Mouse (Mus musculus): ENCODE results near the gene Trim54. TPM values are rescaled to one million over a fixed set of nuclear protein-coding genes. Genes with fewer than 3 reads are reported as not detected.

The Trim54 gene
- polyA plus RNA-seq, 1 experiment from 2014 or later = not detected

DNA sequence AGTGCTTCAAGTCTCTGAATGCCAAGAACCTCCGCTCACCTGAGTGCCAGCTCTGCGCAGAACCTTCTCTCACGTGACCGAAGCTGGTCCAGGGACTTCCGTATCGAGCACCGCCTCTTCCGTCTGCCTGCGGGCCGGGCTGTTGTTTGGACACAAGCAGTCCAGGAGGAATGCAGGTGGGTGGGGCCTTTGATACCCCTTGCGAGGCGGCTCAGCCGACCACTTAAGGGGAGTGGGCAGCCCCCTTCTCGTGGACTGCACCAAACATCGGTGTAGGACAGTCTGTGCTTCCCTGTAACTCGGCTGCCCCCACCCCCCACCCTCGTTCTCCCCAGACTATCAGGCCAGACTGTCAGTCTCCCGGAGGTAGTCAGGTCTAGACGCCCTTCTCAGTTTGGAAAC is 37.6 kb downstream of the Trim54 start, which contains the start of gene Mpv17:
TSS of gene Mpv17 (minus strand) at position 100 of the 402 bp plus-strand sequence.
- Histone ChIP-seq H3K36me3 (replicated peaks) (peaks cover 36% of the 10 kb centered on the region), H3K4me2 (peak within 1 kb of the TSS; percentile 80), H3K27ac (peak within 1 kb of the TSS; percentile 76), H3K4me3 (replicated peaks) (peak within 1 kb of the TSS; percentile 65), H3K9ac (peak within 1 kb of the TSS; percentile 68), H3K9me3 (no peaks in the 10 kb centered on the region), H3K27me3 (no peaks in the 10 kb centered on the region), H3K4me1 (peaks cover 14% of the 10 kb centered on the region)
- peak; percentile 95 for ATAC-seq (ENCODE audit: low FRiP score)
- under 1% methylated on average over 19 of the region's 19 CpGs for WGBS

DNA sequence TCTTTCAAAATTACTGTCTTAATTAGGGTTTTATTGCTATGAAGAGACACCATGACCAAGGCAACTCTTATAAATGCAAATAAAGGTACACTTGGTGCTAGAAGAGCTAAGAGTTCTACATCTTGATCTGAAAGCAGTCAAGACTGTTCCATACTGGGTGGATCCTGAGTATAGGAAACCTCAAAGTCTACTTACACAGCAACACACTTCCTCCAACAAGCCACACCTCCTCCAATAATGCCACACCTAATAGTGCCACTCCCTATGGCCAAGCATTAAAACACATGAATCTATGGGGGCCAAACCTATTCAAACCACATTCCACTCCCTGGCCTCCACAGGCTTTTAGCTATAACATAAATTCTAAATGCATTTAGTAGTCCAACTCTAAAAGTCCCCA is 46.0 kb downstream of the Trim54 start:
- no peak overlapping the region for H3K4me3 ChIP-seq (replicated peaks)
- no peak overlapping the region for H3K27ac ChIP-seq
- no peak for ATAC-seq (ENCODE audit: low FRiP score)
- H3K4me2 ChIP-seq = no peak overlapping the region
- H3K4me1 ChIP-seq = no peaks in the 10 kb centered on the region
- no peaks in the 10 kb centered on the region for H3K27me3 ChIP-seq
- H3K9ac ChIP-seq = no peak overlapping the region
- no peaks in the 10 kb centered on the region for H3K9me3 ChIP-seq
- H3K36me3 ChIP-seq (replicated peaks) = peaks cover 95% of the 10 kb centered on the region

DNA sequence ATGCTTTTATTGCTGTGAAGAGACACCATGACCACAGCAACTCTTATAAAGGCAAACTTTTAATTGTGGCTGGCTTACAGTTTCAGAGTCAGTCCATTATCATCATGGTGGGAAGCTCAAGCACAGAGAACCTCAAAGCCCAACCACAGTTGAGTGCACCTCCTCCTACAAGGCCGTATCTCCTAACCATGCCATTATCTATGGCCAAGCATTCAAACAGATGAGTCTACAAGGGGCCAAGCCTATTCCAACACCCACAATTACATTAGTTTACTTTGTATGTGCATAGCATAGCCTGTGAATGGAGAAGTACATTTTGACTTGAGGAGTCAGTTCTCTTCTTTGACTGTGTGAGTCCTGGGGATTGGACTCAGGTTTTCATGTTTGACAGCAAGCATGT is 48.4 kb downstream of the Trim54 start:
- Histone ChIP-seq H3K4me1 (no peaks in the 10 kb centered on the region), H3K4me2 (no peak overlapping the region), H3K9me3 (no peaks in the 10 kb centered on the region), H3K27ac (no peak overlapping the region), H3K27me3 (no peaks in the 10 kb centered on the region), H3K9ac (no peak overlapping the region), H3K4me3 (replicated peaks) (no peak overlapping the region), H3K36me3 (replicated peaks) (peaks cover 95% of the 10 kb centered on the region)
- ATAC-seq (ENCODE audit: low FRiP score) = no peak
- WGBS = 97% methylated on average over 1 of the region's 1 CpGs

DNA sequence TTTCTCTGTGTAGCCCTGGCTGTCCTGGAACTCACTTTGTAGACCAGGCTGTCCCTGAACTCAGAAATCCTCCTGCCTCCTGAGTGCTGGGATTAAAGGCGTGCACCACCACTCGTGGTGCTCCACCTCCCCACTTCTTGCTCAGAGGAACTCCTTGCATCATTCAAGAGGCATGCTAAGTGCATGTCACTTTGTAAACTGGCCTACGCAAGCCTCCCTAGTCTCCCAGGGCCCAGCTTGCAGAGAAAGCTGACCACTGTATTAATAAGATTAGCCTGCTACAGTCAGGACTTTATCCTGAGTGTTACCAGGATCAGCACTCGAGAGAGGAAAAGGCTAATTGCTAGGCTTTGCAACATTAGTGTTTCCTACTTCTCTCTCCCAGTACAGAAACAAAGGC is 52.1 kb downstream of the Trim54 start:
- Histone ChIP-seq H3K36me3 (replicated peaks) (peaks cover 93% of the 10 kb centered on the region), H3K27me3 (no peaks in the 10 kb centered on the region), H3K4me3 (replicated peaks) (no peak overlapping the region), H3K9ac (no peak overlapping the region), H3K4me2 (no peak overlapping the region), H3K27ac (no peak overlapping the region), H3K4me1 (no peaks in the 10 kb centered on the region), H3K9me3 (no peaks in the 10 kb centered on the region)
- 91% methylated on average over 4 of the region's 4 CpGs for WGBS
- ATAC-seq (ENCODE audit: low FRiP score) = no peak

DNA sequence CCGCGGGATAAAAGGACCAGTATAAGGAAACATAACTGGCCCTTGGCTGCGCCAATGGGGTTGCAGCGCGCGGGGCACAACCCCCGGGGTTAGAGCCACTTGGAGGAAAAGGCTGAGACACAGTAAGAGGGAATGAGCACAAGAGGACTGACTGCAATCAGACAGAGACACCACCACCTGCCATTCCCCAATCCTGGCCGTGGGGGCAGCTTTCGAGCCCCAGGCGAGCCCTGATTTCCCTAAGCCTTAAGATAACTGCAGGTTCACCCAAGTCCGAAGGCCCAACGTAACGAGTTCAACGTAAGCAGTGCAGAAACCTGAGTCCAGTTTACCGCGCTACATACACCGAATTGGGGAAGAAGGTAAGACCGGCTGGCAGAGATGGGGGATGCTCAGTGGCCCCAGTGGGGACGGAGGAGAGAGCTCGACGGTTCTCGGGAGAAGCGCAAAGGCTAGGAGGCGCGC is 62.8 kb downstream of the Trim54 start:
- WGBS = 0% methylated on average over 25 of the region's 25 CpGs
- peaks cover 11% of the 10 kb centered on the region for H3K36me3 ChIP-seq (replicated peaks)
- H3K27ac ChIP-seq = peak overlapping the region; percentile 99
- H3K27me3 ChIP-seq = no peaks in the 10 kb centered on the region
- ATAC-seq (ENCODE audit: low FRiP score) = peak; percentile 74
- peak overlapping the region; percentile 82 for H3K4me2 ChIP-seq
- H3K9ac ChIP-seq = peak overlapping the region; percentile 71
- peak overlapping the region; percentile 84 for H3K4me3 ChIP-seq (replicated peaks)
- H3K9me3 ChIP-seq = no peaks in the 10 kb centered on the region
- H3K4me1 ChIP-seq = peaks cover 20% of the 10 kb centered on the region

DNA sequence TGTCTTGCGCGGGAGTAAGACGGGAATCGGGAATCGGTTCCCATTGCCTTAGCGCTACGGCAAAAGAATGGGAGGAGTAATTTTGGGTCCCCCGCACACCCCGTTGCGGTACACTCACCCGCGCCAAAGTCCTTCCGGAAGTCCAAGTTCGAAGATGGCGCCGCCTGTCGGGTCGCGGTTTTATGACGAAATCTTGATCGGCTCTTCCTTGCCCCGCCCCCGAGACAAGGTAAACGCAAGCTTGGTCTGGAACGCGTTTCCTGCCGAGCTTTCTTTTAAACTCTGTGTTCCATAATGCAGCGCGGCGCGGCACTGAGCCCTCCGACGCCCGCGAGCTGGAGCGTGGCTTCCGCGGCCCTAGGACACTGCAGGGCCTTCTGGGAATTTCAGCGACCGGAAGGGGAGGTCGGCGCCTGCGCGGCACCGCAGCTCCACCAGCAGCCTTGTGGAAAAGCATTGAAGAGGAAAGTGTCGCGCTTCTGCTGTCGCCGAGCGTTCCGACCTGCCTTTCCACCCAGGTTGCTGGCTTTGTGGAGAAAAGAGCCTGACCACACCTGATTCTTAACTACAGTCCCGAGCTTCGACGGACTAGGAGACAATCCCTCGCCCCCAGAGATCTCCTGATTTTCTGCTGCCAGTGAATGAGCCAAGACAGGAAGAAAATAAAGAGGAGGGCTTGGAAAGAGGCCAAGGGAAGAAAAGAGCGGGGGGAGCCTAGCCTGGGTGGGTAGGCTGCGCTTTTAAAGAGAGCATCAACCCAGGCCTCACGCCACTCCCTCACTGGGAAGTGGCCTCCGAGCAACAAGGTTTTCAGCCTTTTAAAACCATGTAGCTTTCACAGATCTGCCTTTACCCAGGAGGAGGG is 63.5 kb downstream of the Trim54 start, which contains the start of the genes Gm29609 and Gtf3c2:
TSS of gene Gm29609 (minus strand) at position 146 of the 865 bp plus-strand sequence.
TSS of gene Gtf3c2 (minus strand) at position 379 of the 865 bp plus-strand sequence.
- Histone ChIP-seq H3K9ac (peak within 1 kb of the TSS; percentile 71), H3K4me3 (replicated peaks) (peak within 1 kb of the TSS; percentile 84), H3K36me3 (replicated peaks) (peaks cover 6% of the 10 kb centered on the region; the same call in 1 of the 2 replicates), H3K4me2 (peak within 1 kb of the TSS; percentile 82), H3K27ac (peak within 1 kb of the TSS; percentile 99), H3K9me3 (no peaks in the 10 kb centered on the region), H3K4me1 (peaks cover 20% of the 10 kb centered on the region), H3K27me3 (no peaks in the 10 kb centered on the region)
- peak; percentile 98 for ATAC-seq (ENCODE audit: low FRiP score)
- WGBS = under 1% methylated on average over 59 of the region's 59 CpGs

DNA sequence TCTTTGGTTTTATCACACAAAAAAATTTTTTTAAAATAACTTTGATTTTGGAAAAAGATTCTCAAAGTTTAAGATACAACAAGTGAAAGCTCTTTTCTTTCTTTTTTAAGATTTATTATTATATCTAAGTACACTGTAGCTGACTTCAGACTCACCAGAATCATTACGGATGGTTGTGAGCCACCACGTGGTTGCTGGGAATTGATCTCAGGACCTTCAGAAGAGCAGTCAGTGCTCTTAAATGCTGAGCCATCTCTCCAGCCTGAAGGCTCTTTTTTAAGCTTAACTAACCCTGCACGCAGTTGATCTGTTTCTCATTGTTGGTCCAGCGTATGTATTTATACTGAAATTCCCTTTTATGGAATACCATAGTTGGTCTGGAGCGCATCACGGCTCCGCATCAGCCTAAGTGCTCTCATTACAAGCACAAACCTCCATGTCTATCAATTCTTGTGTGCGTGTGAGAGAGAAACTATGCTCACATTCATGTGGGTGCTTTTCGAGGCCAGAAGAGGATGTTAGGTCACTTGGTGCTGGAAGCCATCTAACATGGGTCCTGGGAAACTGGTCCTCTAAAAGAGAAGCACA is 64.8 kb downstream of the Trim54 start:
- Histone ChIP-seq H3K4me1 (peaks cover 20% of the 10 kb centered on the region), H3K9me3 (no peaks in the 10 kb centered on the region), H3K4me3 (replicated peaks) (no peak overlapping the region), H3K9ac (no peak overlapping the region), H3K27ac (no peak overlapping the region), H3K27me3 (no peaks in the 10 kb centered on the region), H3K36me3 (replicated peaks) (0 out of 2 replicates have a peak, but pooled peaks cover 3% of the 10 kb centered on the region), H3K4me2 (no peak overlapping the region)
- 90% methylated on average over 9 of the region's 9 CpGs for WGBS
- no peak for ATAC-seq (ENCODE audit: low FRiP score)

DNA sequence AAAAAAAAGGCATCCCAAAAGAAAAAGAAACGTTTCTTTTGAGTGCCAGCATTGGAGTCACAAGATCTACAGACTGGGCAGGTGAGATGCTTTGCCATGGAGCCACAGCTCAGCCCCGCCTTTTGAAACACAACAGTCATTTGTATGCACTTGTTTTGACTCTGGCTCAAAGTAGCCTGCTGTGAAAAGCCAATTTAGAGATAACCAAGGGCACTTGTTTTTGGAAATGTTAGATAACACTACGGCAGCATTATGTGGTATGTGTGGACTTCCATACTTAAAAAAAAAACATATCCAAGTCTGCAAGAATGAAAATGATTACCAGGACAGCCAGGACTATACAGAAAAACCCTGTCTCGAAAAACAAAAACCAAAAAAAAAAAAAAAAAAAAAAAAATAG is 67.2 kb downstream of the Trim54 start:
- WGBS = 63% methylated on average over 4 of the region's 4 CpGs
- H3K4me1 ChIP-seq = peaks cover 10% of the 10 kb centered on the region; the same call in 1 of the 2 replicates
- H3K36me3 ChIP-seq (replicated peaks) = peaks cover 20% of the 10 kb centered on the region
- H3K4me2 ChIP-seq = no peak overlapping the region
- no peaks in the 10 kb centered on the region for H3K27me3 ChIP-seq
- no peak for ATAC-seq (ENCODE audit: low FRiP score)
- no peak overlapping the region for H3K27ac ChIP-seq
- no peak overlapping the region for H3K9ac ChIP-seq
- H3K9me3 ChIP-seq = no peaks in the 10 kb centered on the region
- H3K4me3 ChIP-seq (replicated peaks) = no peak overlapping the region

Other genes with a start within 250 kb of the Trim54 start
- 52.5 and 56.4 TPM in 2 replicates for gene Tmem214, start 248.7 kb upstream of the Trim54 start, polyA plus RNA-seq (2016; fragmentation: Nextera tagmentation; extraction: Ambion mirVana)
- 28.8 TPM in 2 replicates for gene Agbl5, start 228.0 kb upstream of the Trim54 start, polyA plus RNA-seq (2016; fragmentation: Nextera tagmentation; extraction: Ambion mirVana)
- gene Ost4, start 208.9 kb upstream of the Trim54 start, polyA plus RNA-seq (2016; fragmentation: Nextera tagmentation; extraction: Ambion mirVana) = 302 and 315 TPM in 2 replicates
- gene Emilin1, start 203.3 kb upstream of the Trim54 start, polyA plus RNA-seq (2016; fragmentation: Nextera tagmentation; extraction: Ambion mirVana) = 39.1 and 52.4 TPM in 2 replicates
- gene Khk, start 195.3 kb upstream of the Trim54 start, polyA plus RNA-seq (2016; fragmentation: Nextera tagmentation; extraction: Ambion mirVana) = 4.7 and 7.7 TPM in 2 replicates
- 6.4 and 7.3 TPM in 2 replicates for gene Cgref1, start 171.1 kb upstream of the Trim54 start, polyA plus RNA-seq (2016; fragmentation: Nextera tagmentation; extraction: Ambion mirVana)
- gene Preb, start 156.4 kb upstream of the Trim54 start, polyA plus RNA-seq (2016; fragmentation: Nextera tagmentation; extraction: Ambion mirVana) = 131 and 133 TPM in 2 replicates
- not detected in 2 replicates for gene Tcf23, start 148.1 kb upstream of the Trim54 start, polyA plus RNA-seq (2016; fragmentation: Nextera tagmentation; extraction: Ambion mirVana)
- gene Atraid, start 68.4 kb upstream of the Trim54 start, polyA plus RNA-seq (2016; fragmentation: Nextera tagmentation; extraction: Ambion mirVana) = 96.6 and 100 TPM in 2 replicates
- 11.1 and 12.1 TPM in 2 replicates for gene Slc5a6, start 67.8 kb upstream of the Trim54 start, polyA plus RNA-seq (2016; fragmentation: Nextera tagmentation; extraction: Ambion mirVana)
- gene Cad, start 61.9 kb upstream of the Trim54 start, polyA plus RNA-seq (2016; fragmentation: Nextera tagmentation; extraction: Ambion mirVana) = 45.4 and 54.1 TPM in 2 replicates
- gene Dnajc5g, start 10.4 kb upstream of the Trim54 start, polyA plus RNA-seq (2016; fragmentation: Nextera tagmentation; extraction: Ambion mirVana) = not detected in 2 replicates
- 2.3 and 2.9 TPM in 2 replicates for gene Slc30a3, start 8.5 kb upstream of the Trim54 start, polyA plus RNA-seq (2016; fragmentation: Nextera tagmentation; extraction: Ambion mirVana)
- not detected in 2 replicates for gene Ucn, start 22.1 kb downstream of the Trim54 start, polyA plus RNA-seq (2016; fragmentation: Nextera tagmentation; extraction: Ambion mirVana)
- 47.0 and 47.2 TPM in 2 replicates for gene Mpv17, start 37.5 kb downstream of the Trim54 start, polyA plus RNA-seq (2016; fragmentation: Nextera tagmentation; extraction: Ambion mirVana)
- gene Gm29609, start 63.2 kb downstream of the Trim54 start, polyA plus RNA-seq (2016; fragmentation: Nextera tagmentation; extraction: Ambion mirVana) = 1.7 and 2.1 TPM in 2 replicates
- 102 and 110 TPM in 2 replicates for gene Gtf3c2, start 63.4 kb downstream of the Trim54 start, polyA plus RNA-seq (2016; fragmentation: Nextera tagmentation; extraction: Ambion mirVana)
- gene Snx17, start 76.5 kb downstream of the Trim54 start, polyA plus RNA-seq (2016; fragmentation: Nextera tagmentation; extraction: Ambion mirVana) = 138 and 141 TPM in 2 replicates
- 65.0 and 72.0 TPM in 2 replicates for gene Eif2b4, start 76.7 kb downstream of the Trim54 start, polyA plus RNA-seq (2016; fragmentation: Nextera tagmentation; extraction: Ambion mirVana)
- gene Zfp513, start 85.6 kb downstream of the Trim54 start, polyA plus RNA-seq (2016; fragmentation: Nextera tagmentation; extraction: Ambion mirVana) = 14.3 and 17.7 TPM in 2 replicates
- 169 TPM in 2 replicates for gene Ppm1g, start 104.0 kb downstream of the Trim54 start, polyA plus RNA-seq (2016; fragmentation: Nextera tagmentation; extraction: Ambion mirVana)
- gene Nrbp1, start 124.2 kb downstream of the Trim54 start, polyA plus RNA-seq (2016; fragmentation: Nextera tagmentation; extraction: Ambion mirVana) = 137 and 139 TPM in 2 replicates
- 0.54 and 0.89 TPM in 2 replicates for gene Gm9970, start 124.5 kb downstream of the Trim54 start, polyA plus RNA-seq (2016; fragmentation: Nextera tagmentation; extraction: Ambion mirVana)
- gene Krtcap3, start 135.0 kb downstream of the Trim54 start, polyA plus RNA-seq (2016; fragmentation: Nextera tagmentation; extraction: Ambion mirVana) = 4.7 and 6.7 TPM in 2 replicates
- 46.1 and 47.8 TPM in 2 replicates for gene Ift172, start 174.4 kb downstream of the Trim54 start, polyA plus RNA-seq (2016; fragmentation: Nextera tagmentation; extraction: Ambion mirVana)
- 62.2 and 66.3 TPM in 2 replicates for gene Fndc4, start 179.4 kb downstream of the Trim54 start, polyA plus RNA-seq (2016; fragmentation: Nextera tagmentation; extraction: Ambion mirVana)
- gene Gckr, start 180.7 kb downstream of the Trim54 start, polyA plus RNA-seq (2016; fragmentation: Nextera tagmentation; extraction: Ambion mirVana) = 0.24 TPM in 1 of 2 replicates, not detected in the other